Comparison of ENCODE assay signal across 14 mouse cellular contexts in genomic region chr4:58278368-58278767, GRCm38 (mm10). TPM values are rescaled to one million over a fixed set of nuclear protein-coding genes. Genes with fewer than 3 reads are reported as not detected.
A peak's percentile ranks its signal among the peaks of the same experiment; 100 is the strongest.
DNase-seq lines count a peak whose midpoint lies in the region; ATAC-seq lines count a peak whose summit lies in the region.
"Had no signal": no experiment of that assay in that cellular context is flagged by ENCODE, and none has a peak within 500 bp of the region (broad histone marks: within the 10 kb centered on the region; RNA-seq: fewer than 3 reads in every experiment).

No protein-coding gene starts in this region.

- H3K36me3 ChIP-seq in kidney, embryonic 14.5 days (ENCODE audit: control insufficient read depth, insufficient read depth, low read length): no peaks in the 10 kb centered on the region
- H3K36me3 ChIP-seq: forebrain, embryonic 10.5 days; hindbrain, embryonic 10.5 days had no signal

- H3K27ac ChIP-seq in kidney, embryonic 14.5 days (ENCODE audit: low read depth, low read length): no peak overlapping the region
- H3K27ac ChIP-seq: forebrain, embryonic 10.5 days; hindbrain, embryonic 10.5 days had no signal

- H3K4me3 ChIP-seq in kidney, embryonic 14.5 days (ENCODE audit: low read length): no peak overlapping the region
- H3K4me3 ChIP-seq: forebrain, embryonic 10.5 days; hindbrain, embryonic 10.5 days had no signal

- H3K9me3 ChIP-seq in kidney, embryonic 14.5 days (ENCODE audit: control insufficient read depth, low read length): no peaks in the 10 kb centered on the region
- H3K9me3 ChIP-seq: forebrain, embryonic 10.5 days; hindbrain, embryonic 10.5 days had no signal

- no peaks in the 10 kb centered on the region for H3K4me1 ChIP-seq in kidney, embryonic 14.5 days (ENCODE audit: control insufficient read depth, insufficient read depth, low read length)
- H3K4me1 ChIP-seq: forebrain, embryonic 10.5 days; hindbrain, embryonic 10.5 days had no signal

- no peak for ATAC-seq in kidney, embryonic 14.5 days (ENCODE audit: low FRiP score, low TSS enrichment)

- peak; percentile 19 for DNase-seq in kidney, adult 11 months
- DNase-seq in fibroblast of lung, adult 2 months (ENCODE audit: low read depth): peak; percentile 57
- DNase-seq in kidney, adult 18-20 months: peak; percentile 26
- peak; percentile 13 for DNase-seq in ovary, postnatal 14 days (ENCODE audit: low spot score)
- no peak for DNase-seq in spleen, postnatal 14 days (ENCODE audit: low spot score in 2 of 2)
- DNase-seq in left cerebral cortex, postnatal 4 days: no peak
- DNase-seq in adipocyte (ENCODE audit: low spot score): no peak
- DNase-seq: cerebellum, adult 9-10 months; thymus, adult 18-20 months had no signal

- no peak overlapping the region for H3K9ac ChIP-seq in kidney, embryonic 14.5 days (ENCODE audit: low read depth, low read length)

- 71% methylated on average over 6 of the region's 6 CpGs for WGBS in kidney, embryonic 14.5 days

- no peak overlapping the region for H3K4me2 ChIP-seq in kidney, embryonic 14.5 days (replicated peaks; ENCODE audit: low read depth, low read length)

- intact Hi-C loops in left cerebral cortex, postnatal 4 days (cut with DNase I): no loop called here

- no peaks in the 10 kb centered on the region for H3K27me3 ChIP-seq in kidney, embryonic 14.5 days (ENCODE audit: control insufficient read depth, insufficient read depth, low read length)

RNA-seq across cellular contexts. Expression of gene Musk, which starts 7.4 kb away (rescaled TPM):
- polyA plus RNA-seq in kidney, embryonic 14.5 days (2014; fragmentation: Nextera tagmentation; extraction: Ambion mirVana): 0.14 and 0.21 TPM in 2 replicates
- 1 to 10 TPM; 1.3 to 1.6 TPM for total RNA-seq in left cerebral cortex, postnatal 4 days (2021)
- total RNA-seq: megakaryocyte-erythroid progenitor cell, adult 5-6 weeks; neutrophil, adult 5-6 weeks had no signal

Comparison
In these comparisons a context has a peak if more than half of its experiments do, and no peak if none do; other contexts are left out.
1. DNase-seq: peak in kidney, adult 11 months (single experiment), fibroblast of lung, adult 2 months (single experiment), kidney, adult 18-20 months (single experiment) and ovary, postnatal 14 days (single experiment); none in spleen, postnatal 14 days (0 of 2), left cerebral cortex, postnatal 4 days (single experiment) and adipocyte (single experiment).